Mouse (Mus musculus) erythroblast, adult 5-6 weeks (primary cell): ENCODE data around the gene Ascc1. TPM values are rescaled to one million over a fixed set of nuclear protein-coding genes. Genes with fewer than 3 reads are reported as not detected.
"Not testable (repeated sequence)": the region's sequence is repeated elsewhere in the genome, so short reads cannot be mapped to it uniquely, and the experiment has no call there.

Source experiments
- ATAC-seq: replicated peaks from 2 replicates; pipeline ENCODE4 v1.8.0; 2016; ENCODE audit warnings: moderate number of reproducible peaks, mild to moderate bottlenecking, moderate TSS enrichment, inconsistent platforms; ENCODE audit not compliant: poor library complexity, low FRiP score, severe bottlenecking
- total RNA-seq, 2 experiments: library from RNA; stranded (forward) in 1 of 2; stranded (reverse) in 1 of 2; fragments of 150-400 nt in 1 of 2; fragments of 200-764, 138-1000 nt in 1 of 2; gene quantifications; 2 replicates each; pipeline versions ENCODE4 v1.2.3 to v1.2.4; 2015 to 2017; ENCODE audit warnings: low replicate concordance in 2 of 2

Ascc1 gene
- total RNA-seq, 2 experiments from 2014 or later: 9.6 to 13.1 TPM

DNA sequence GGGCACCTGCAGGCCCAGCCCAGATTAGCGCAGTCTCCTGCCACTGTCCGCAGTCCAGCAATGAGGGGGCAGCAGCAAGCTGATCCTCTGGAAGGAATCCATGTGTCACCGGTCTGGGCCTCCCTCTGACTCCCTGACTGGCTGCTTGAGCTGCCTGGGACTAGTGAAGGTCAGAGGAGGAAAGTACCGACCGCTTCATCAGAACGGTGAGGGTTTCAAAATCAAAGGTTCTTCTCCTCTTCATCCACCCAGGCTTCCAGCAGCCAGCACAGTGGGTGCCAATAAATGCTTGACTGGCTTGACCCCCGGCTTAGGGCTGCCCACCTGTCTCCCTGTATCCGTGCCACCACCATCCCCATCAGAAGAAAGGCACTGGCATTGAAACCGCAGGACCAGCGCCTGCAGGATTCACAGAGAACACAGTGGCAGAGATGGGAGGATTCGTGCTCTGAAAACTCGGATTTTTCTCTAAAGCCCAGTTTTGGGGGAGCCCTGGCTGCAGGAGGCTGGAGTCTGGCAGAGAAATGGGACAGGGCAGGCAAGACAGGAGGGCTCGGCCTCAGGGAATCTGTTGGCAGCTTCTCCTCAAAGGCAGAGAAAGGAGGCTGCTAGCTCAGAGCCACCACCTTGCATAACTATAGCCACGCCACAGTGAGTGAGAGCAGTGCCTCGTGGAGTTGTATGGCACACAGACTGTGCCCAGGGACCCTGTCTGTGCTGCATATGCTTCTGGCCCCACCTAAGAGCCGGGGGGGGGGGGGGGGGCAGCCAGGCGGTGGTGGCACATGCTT, 105.9 kb downstream of the Ascc1 start:
- no peak for ATAC-seq

- no peak for ATAC-seq
Observed at GRCm38 (mm10) chr10:60109336-60109735, 106.7 kb downstream of the Ascc1 start.

- ATAC-seq: no peak
Observed at GRCm38 (mm10) chr10:60109989-60110388, 107.4 kb downstream of the Ascc1 start.

GRCm38 (mm10) chr10:60110908-60111475, 108.4 kb downstream of the Ascc1 start:
- ATAC-seq: no peak

- no peak for ATAC-seq
Observed at GRCm38 (mm10) chr10:60113965-60114690, 111.5 kb downstream of the Ascc1 start.

- ATAC-seq: no peak
Observed at GRCm38 (mm10) chr10:60115345-60116185, 113.0 kb downstream of the Ascc1 start.

DNA sequence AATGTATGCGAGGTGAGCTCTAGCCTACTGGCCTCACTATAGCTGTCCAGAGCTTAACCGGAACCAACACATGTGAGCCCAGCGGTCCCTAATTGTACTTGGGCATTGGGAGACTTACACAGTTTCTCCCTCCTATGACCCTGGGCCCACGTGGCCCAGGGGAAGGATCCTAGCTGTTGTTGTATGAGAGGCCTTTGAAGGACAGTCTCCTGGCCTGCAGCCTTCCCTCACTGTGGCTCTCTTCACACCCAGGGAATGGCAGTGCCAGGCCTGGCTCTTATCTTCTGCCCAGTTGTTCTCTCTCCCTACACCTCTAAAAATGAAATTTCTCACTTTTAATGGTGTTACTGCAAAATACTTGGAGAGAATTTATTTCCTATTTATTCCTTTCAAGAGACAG, 114.4 kb downstream of the Ascc1 start:
- no peak for ATAC-seq

GRCm38 (mm10) chr10:60118464-60118863, 115.9 kb downstream of the Ascc1 start:
- ATAC-seq: no peak

- no peak for ATAC-seq
Observed at GRCm38 (mm10) chr10:60120630-60121029, 118.0 kb downstream of the Ascc1 start.

GRCm38 (mm10) chr10:60124078-60124477, 121.5 kb downstream of the Ascc1 start:
- no peak for ATAC-seq

DNA sequence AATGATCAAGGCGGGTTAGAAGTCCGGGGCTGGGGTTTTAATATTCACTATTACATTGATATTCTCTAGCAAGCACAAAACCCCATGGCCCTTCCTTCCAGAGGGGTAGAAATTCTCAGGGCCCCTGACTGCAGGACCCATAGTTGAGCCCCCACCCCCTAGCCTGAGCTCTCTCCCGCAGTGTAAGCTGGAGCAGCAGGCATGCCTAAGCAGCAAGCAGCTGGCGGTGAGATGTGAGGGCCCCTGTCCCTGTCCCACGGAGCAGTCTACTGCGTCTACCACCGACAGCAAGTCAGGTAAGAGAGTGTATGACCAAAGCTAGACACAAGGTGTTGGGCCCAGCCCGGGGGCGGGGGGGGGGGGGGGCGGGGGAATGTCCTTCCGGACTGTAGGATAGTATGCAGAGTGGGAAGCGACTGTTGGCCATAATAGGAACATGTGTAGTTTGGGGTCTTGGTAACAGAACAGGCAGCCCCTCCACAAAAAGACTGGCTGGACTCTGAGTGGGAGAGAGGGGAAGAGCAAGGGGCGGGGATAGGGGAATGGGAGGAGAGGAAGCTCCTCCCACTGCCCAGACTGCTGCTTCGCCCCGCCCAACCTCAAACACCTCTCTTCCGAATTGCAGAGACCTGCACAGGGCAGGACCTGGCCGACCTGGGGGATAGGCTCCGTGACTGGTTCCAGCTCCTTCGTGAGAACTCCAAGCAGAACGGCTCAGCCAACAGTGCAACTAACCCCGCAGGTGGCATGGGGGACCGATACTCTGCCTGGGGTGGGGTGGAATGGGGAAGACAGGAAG, 123.1 kb downstream of the Ascc1 start:
- ATAC-seq: no peak

DNA sequence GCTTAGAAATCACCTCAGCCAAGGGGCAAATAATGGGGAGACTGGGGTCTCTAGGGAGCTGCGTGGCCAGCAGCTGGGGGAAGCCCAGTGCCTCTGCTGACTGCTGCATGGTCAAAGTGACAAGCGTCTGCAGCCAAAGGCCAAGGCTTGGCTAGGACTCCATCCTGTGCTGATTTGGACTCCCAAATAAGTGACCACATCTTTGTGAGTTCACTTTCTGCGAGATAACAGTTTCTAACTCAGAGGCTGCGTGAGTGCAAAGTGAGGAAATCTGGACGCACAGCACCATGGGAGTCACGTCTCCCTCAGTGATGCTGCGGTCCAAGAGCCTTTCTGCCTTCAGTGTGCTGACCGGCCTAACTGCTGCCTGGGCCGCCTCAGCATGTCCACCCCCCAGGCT, 125.7 kb downstream of the Ascc1 start:
- no peak for ATAC-seq

GRCm38 (mm10) chr10:60130504-60130903, 127.9 kb downstream of the Ascc1 start:
- ATAC-seq: no peak

DNA sequence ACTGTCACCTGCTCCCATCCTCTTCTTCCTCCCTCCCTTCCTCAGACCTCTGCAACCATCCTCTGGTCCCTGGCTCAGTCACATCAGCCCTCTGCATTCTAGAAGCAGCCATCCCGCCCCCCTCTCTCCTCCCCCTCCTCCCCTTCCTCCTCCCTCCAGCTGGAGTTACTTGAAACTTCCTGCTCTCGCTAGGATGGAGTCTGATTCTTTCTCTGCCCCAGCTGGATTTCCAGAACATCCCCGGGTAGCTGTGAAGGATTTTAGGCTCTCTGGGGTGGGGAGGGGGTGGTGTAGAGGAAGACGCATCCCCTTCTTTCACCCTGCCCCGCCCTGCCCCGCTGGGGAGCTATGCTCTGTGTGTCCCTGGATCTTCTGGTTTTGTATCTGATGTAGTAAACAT, 130.9 kb downstream of the Ascc1 start:
- ATAC-seq: no peak

DNA sequence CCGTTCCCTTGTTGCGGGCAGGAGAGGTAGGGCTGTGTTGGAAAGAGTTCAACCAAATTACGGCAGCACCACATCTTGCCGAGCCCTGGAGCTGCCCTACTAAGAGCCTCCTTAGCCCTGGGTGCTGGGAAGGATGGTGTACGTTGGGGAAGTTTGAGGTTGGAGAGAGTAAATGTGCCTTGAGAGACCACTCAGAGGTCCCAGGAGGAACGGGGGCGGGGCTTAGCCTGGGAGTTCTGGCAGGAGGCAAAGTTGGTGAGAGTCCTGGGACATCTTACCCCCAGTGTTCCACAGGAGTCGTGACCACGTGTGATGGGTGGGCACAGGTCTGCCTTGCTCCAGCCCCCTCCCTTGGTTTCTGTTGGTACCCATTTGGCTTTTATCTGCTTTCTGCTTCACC, 131.6 kb downstream of the Ascc1 start:
- ATAC-seq: no peak

GRCm38 (mm10) chr10:60136010-60136409, 133.4 kb downstream of the Ascc1 start:
- not testable (repeated sequence) for ATAC-seq

DNA sequence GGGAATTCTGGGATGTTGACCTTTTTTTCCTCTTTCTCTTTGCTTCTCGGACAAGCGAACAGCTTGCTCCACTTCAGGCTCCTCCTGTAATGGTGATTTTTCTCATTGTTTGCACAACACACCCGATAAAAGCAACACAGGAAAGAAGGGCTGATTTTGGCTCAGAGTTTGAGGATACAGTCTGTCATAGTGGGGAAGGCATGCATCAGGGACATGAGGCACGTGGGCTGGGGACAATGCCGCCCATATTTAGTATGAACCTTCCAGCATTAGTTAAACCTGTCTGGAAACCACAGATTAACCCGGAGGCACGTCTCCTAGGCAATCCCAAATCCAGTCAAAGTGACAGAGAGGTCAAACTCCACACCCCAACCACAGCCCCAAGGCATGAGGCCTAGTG, 134.3 kb downstream of the Ascc1 start:
- no peak for ATAC-seq

GRCm38 (mm10) chr10:60138680-60139079, 136.1 kb downstream of the Ascc1 start:
- ATAC-seq: no peak

GRCm38 (mm10) chr10:60140751-60141150, 138.1 kb downstream of the Ascc1 start:
- no peak for ATAC-seq
